Mouse (Mus musculus): ENCODE data around the gene Rnf135. TPM values are rescaled to one million over a fixed set of nuclear protein-coding genes. Genes with fewer than 3 reads are reported as not detected.
"Not testable (repeated sequence)": the region's sequence is repeated elsewhere in the genome, so short reads cannot be mapped to it uniquely, and the experiment has no call there.

Gene Rnf135
- polyA plus RNA-seq, 2 experiments = 6.0 TPM

- 91% methylated on average over 2 of the region's 2 CpGs for WGBS
- H3K9me3 ChIP-seq (ENCODE audit: control insufficient read depth, low read length) = no peaks in the 10 kb centered on the region
- H3K36me3 ChIP-seq (ENCODE audit: control insufficient read depth, insufficient read depth, low read length) = peaks cover 26% of the 10 kb centered on the region
- H3K4me3 ChIP-seq (replicated peaks; ENCODE audit: low read length) = no peak overlapping the region
- H3K9ac ChIP-seq (ENCODE audit: low read depth, low read length, severe bottlenecking) = no peak overlapping the region
- H3K4me1 ChIP-seq (ENCODE audit: control insufficient read depth, insufficient read depth, low read length) = peaks cover 9% of the 10 kb centered on the region
- H3K27me3 ChIP-seq (ENCODE audit: control insufficient read depth, insufficient read depth, low read length) = no peaks in the 10 kb centered on the region
- no peak for TF ChIP-seq POLR2A (IDR thresholded peaks at IDR 0.05; ENCODE audit: borderline replicate concordance, extremely low read depth, insufficient read depth, insufficient read length)
- no peak for DNase-seq (ENCODE audit: low spot score)
- no peak overlapping the region for H3K4me2 ChIP-seq (replicated peaks; ENCODE audit: low read depth, low read length, severe bottlenecking)
- ATAC-seq (ENCODE audit: low FRiP score, low read depth) = no peak
- no peak overlapping the region for H3K27ac ChIP-seq (replicated peaks; ENCODE audit: low read depth, low read length)
Measured at GRCm38 (mm10) chr11:80212282-80212681, 28.6 kb downstream of the Rnf135 start.

DNA sequence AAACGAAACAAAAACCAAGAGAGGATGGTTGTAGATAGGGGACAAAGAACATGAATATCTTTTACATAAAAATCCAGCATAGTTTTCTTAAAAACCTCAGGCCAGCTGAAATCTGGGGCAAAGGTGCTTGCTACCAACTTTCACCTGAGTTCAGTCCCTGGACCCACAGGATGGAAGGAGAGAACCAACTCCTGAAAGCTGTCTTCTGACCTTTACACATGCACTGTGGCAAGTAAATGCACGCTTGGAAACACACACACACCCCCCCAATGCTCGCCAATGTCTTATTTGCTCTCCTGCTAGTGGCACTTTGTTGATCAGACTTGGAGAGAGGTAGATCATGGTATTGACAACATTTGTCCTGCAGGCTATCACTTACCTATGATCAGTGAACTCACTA, 31.6 kb downstream of the Rnf135 start:
- 90% methylated on average over 3 of the region's 3 CpGs for WGBS
- no peak for DNase-seq (ENCODE audit: low spot score)
- H3K4me3 ChIP-seq (replicated peaks; ENCODE audit: low read length) = no peak overlapping the region
- H3K4me2 ChIP-seq (replicated peaks; ENCODE audit: low read depth, low read length, severe bottlenecking) = no peak overlapping the region
- TF ChIP-seq POLR2A (IDR thresholded peaks at IDR 0.05; ENCODE audit: borderline replicate concordance, extremely low read depth, insufficient read depth, insufficient read length) = no peak
- peaks cover 32% of the 10 kb centered on the region for H3K36me3 ChIP-seq (ENCODE audit: control insufficient read depth, insufficient read depth, low read length)
- peaks cover 6% of the 10 kb centered on the region for H3K4me1 ChIP-seq (ENCODE audit: control insufficient read depth, insufficient read depth, low read length)
- no peaks in the 10 kb centered on the region for H3K9me3 ChIP-seq (ENCODE audit: control insufficient read depth, low read length)
- no peaks in the 10 kb centered on the region for H3K27me3 ChIP-seq (ENCODE audit: control insufficient read depth, insufficient read depth, low read length)
- H3K27ac ChIP-seq (replicated peaks; ENCODE audit: low read depth, low read length) = no peak overlapping the region
- no peak overlapping the region for H3K9ac ChIP-seq (ENCODE audit: low read depth, low read length, severe bottlenecking)
- no peak for ATAC-seq (ENCODE audit: low FRiP score, low read depth)

- ATAC-seq (ENCODE audit: low FRiP score, low read depth) = no peak
Measured at GRCm38 (mm10) chr11:80218657-80219293, 35.1 kb downstream of the Rnf135 start.

DNA sequence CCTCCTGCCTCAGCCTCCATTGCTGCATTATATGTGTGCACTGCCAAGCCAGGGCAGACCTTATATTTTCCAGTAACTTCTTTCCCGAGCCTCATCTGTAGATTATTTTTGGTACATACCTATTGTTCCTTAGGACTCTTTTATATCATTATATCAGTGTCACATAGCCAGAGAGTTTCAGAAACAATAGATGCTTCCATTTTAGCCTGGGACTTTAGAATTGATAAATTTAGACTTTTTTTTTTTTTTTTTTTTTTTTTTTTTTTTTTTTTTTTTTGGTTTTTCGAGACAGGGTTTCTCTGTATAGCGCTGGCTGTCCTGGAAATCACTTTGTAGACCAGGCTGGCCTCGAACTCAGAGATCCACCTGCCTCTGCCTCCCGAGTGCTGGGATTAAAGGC, 46.4 kb downstream of the Rnf135 start:
- H3K4me2 ChIP-seq (replicated peaks; ENCODE audit: low read depth, low read length, severe bottlenecking); ATAC-seq (ENCODE audit: low FRiP score, low read depth); H3K9ac ChIP-seq (ENCODE audit: low read depth, low read length, severe bottlenecking); H3K4me3 ChIP-seq (replicated peaks; ENCODE audit: low read length); H3K9me3 ChIP-seq (ENCODE audit: control insufficient read depth, low read length); H3K27me3 ChIP-seq (ENCODE audit: control insufficient read depth, insufficient read depth, low read length); H3K27ac ChIP-seq (replicated peaks; ENCODE audit: low read depth, low read length); H3K4me1 ChIP-seq (ENCODE audit: control insufficient read depth, insufficient read depth, low read length); DNase-seq (ENCODE audit: low spot score): not testable (repeated sequence)
- peaks cover 67% of the 10 kb centered on the region for H3K36me3 ChIP-seq (ENCODE audit: control insufficient read depth, insufficient read depth, low read length)
- 90% methylated on average over 5 of the region's 5 CpGs for WGBS

More at GRCm38 (mm10) chr11:80218657-80219293, 35.1 kb downstream of the Rnf135 start:
- DNase-seq (ENCODE audit: low spot score) = no peak
- H3K27me3 ChIP-seq (ENCODE audit: control insufficient read depth, insufficient read depth, low read length) = no peaks in the 10 kb centered on the region
- WGBS = 82% methylated on average over 11 of the region's 11 CpGs
- H3K9me3 ChIP-seq (ENCODE audit: control insufficient read depth, low read length) = no peaks in the 10 kb centered on the region
- no peaks in the 10 kb centered on the region for H3K4me1 ChIP-seq (ENCODE audit: control insufficient read depth, insufficient read depth, low read length)
- no peak for TF ChIP-seq POLR2A (IDR thresholded peaks at IDR 0.05; ENCODE audit: borderline replicate concordance, extremely low read depth, insufficient read depth, insufficient read length)
- H3K4me2 ChIP-seq (replicated peaks; ENCODE audit: low read depth, low read length, severe bottlenecking) = no peak overlapping the region
- H3K4me3 ChIP-seq (replicated peaks; ENCODE audit: low read length) = no peak overlapping the region
- no peak overlapping the region for H3K9ac ChIP-seq (ENCODE audit: low read depth, low read length, severe bottlenecking)
- peaks cover 34% of the 10 kb centered on the region for H3K36me3 ChIP-seq (ENCODE audit: control insufficient read depth, insufficient read depth, low read length)
- no peak overlapping the region for H3K27ac ChIP-seq (replicated peaks; ENCODE audit: low read depth, low read length)

GRCm38 (mm10) chr11:80237278-80237677, 53.6 kb downstream of the Rnf135 start:
- WGBS = 80% methylated on average over 3 of the region's 3 CpGs
- TF ChIP-seq POLR2A (IDR thresholded peaks at IDR 0.05; ENCODE audit: borderline replicate concordance, extremely low read depth, insufficient read depth, insufficient read length) = no peak
- H3K27ac ChIP-seq (replicated peaks; ENCODE audit: low read depth, low read length) = no peak overlapping the region
- no peaks in the 10 kb centered on the region for H3K4me1 ChIP-seq (ENCODE audit: control insufficient read depth, insufficient read depth, low read length)
- no peaks in the 10 kb centered on the region for H3K27me3 ChIP-seq (ENCODE audit: control insufficient read depth, insufficient read depth, low read length)
- no peak for DNase-seq (ENCODE audit: low spot score)
- no peak for ATAC-seq (ENCODE audit: low FRiP score, low read depth)
- peaks cover 41% of the 10 kb centered on the region for H3K36me3 ChIP-seq (ENCODE audit: control insufficient read depth, insufficient read depth, low read length)
- H3K4me3 ChIP-seq (replicated peaks; ENCODE audit: low read length) = no peak overlapping the region
- no peak overlapping the region for H3K9ac ChIP-seq (ENCODE audit: low read depth, low read length, severe bottlenecking)
- no peaks in the 10 kb centered on the region for H3K9me3 ChIP-seq (ENCODE audit: control insufficient read depth, low read length)
- no peak overlapping the region for H3K4me2 ChIP-seq (replicated peaks; ENCODE audit: low read depth, low read length, severe bottlenecking)

DNA sequence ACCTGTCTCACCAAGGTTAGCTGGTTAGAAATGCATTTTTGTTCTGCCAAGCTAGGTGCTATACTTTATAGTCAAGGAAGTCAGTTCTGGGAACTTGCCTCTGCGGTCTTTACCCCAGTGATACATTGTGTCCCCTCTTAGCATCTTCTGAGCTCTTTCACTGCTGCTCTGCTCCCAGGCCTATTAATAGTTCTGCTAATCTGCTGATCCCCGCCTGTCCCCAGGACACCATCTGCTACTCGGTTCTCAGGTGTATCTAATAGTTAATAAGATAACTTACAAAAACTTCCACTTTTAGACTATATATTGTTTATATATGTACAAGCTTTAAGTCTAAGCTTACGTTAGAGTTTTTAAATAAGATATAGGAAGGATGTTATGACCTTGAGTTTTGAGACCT, 54.7 kb downstream of the Rnf135 start:
- Histone ChIP-seq H3K4me3 (replicated peaks; ENCODE audit: low read length) (no peak overlapping the region), H3K36me3 (ENCODE audit: control insufficient read depth, insufficient read depth, low read length) (peaks cover 41% of the 10 kb centered on the region), H3K27me3 (ENCODE audit: control insufficient read depth, insufficient read depth, low read length) (no peaks in the 10 kb centered on the region), H3K4me1 (ENCODE audit: control insufficient read depth, insufficient read depth, low read length) (no peaks in the 10 kb centered on the region), H3K9ac (ENCODE audit: low read depth, low read length, severe bottlenecking) (no peak overlapping the region), H3K27ac (replicated peaks; ENCODE audit: low read depth, low read length) (no peak overlapping the region), H3K9me3 (ENCODE audit: control insufficient read depth, low read length) (no peaks in the 10 kb centered on the region), H3K4me2 (replicated peaks; ENCODE audit: low read depth, low read length, severe bottlenecking) (no peak overlapping the region)
- DNase-seq (ENCODE audit: low spot score) (no peak), ATAC-seq (ENCODE audit: low FRiP score, low read depth) (no peak)
- 91% methylated on average over 4 of the region's 4 CpGs for WGBS
- no peak for TF ChIP-seq POLR2A (IDR thresholded peaks at IDR 0.05; ENCODE audit: borderline replicate concordance, extremely low read depth, insufficient read depth, insufficient read length)

All from limb, embryonic 14.5 days (tissue).